Mouse (Mus musculus) left cerebral cortex, postnatal 36 days (tissue): ENCODE measurements around the gene Rai14. TPM values are rescaled to one million over a fixed set of nuclear protein-coding genes. Genes with fewer than 3 reads are reported as not detected.
"Not testable (repeated sequence)": the region's sequence is repeated elsewhere in the genome, so short reads cannot be mapped to it uniquely, and the experiment has no call there.

ENCODE experiments used
- DNase-seq, 2 experiments: peaks; one replicate each; pipeline ENCODE4 v3.0.0; 2021 to 2022; ENCODE audit warnings: low spot score in 2 of 2, mixed read lengths in 1 of 2
- intact Hi-C: fragments of 180-260 bp; cut with DNase I; formaldehyde crosslinking; loops from one replicate; pipeline ENCODE4 v1.15.1; 2025
- total RNA-seq, 2 experiments: library from RNA; stranded (reverse); gene quantifications; 2 replicates each; pipeline ENCODE4 v1.2.3; 2021

Rai14 gene
- total RNA-seq, 2 experiments from 2014 or later = 8.0 to 10.0 TPM

DNA sequence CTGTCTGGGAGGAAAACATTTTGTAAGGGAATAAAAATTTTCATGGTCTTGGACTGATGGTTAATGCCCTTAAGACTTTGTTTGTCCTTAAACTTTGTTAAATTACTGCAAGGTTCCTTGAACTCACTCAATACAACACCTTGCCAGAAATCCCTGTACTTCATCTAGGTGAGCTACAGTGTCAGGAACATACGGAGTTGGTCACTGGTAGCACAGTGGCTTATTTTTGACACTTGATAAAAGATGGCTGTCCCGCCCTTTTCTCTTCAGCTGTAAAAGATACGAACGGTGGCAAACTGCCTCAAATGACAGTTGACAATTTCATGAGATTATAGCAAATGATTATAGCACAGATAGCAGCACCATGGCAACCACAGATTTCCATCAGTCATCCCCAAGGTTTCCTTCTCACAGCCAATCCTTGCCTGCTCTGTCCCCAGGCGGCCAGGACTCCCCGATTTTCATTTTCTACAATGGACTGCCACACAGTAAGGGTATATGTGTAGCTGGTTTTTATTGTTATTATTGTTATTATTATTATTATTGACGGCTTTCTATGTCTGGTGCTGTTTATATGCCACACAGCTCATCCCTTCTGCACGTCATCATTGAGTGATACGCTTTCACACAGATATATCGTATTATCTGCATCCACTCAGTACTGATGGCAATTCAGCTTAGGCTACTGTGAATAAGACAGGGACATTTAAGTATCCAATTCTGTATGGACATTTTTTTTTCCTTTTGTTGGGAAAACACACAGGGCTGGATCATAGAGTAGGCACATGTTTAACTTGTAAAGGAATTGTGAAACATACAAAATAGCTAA is 129.9 kb downstream of the Rai14 start:
- no peak for DNase-seq
- intact Hi-C loops = no loop called here

DNA sequence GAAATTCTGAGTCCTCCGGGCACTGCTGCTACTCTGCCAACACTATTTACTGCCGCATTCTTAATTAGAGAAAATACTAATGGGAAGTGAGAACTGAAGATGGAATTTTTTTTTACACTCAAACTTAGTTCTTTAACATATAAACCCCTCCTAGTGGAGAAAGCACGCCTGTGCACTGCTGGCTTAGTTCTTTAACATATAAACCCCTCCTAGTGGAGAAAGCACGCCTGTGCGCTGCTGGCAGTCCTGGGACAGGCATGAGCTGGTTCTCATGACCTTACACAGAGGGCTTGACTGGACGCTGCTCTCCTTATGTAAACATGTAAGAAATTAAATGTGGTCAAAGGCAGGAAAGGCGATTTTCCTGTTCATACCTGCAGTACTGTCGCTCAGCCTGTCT is 131.0 kb downstream of the Rai14 start:
- intact Hi-C loops = no loop called here
- no peak for DNase-seq

DNA sequence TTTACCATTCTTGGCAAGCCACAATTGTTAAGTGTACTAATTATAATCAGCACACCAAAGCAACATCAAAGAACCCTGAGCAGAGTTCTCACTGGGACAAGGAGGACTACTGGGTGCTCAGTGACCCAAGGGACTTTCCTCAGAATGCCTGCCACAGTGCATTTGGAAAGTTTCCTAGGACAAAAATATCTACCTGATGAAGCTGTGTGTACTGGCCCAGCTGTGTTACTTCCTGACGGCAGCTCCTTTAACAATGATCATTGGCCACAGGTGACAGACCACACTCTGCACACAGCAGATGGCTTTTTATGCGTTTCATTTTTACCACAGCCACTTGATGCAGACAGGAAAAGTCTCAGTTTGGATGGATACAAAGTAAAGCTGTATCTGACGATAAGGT is 135.3 kb downstream of the Rai14 start:
- intact Hi-C loops = no loop called here

DNA sequence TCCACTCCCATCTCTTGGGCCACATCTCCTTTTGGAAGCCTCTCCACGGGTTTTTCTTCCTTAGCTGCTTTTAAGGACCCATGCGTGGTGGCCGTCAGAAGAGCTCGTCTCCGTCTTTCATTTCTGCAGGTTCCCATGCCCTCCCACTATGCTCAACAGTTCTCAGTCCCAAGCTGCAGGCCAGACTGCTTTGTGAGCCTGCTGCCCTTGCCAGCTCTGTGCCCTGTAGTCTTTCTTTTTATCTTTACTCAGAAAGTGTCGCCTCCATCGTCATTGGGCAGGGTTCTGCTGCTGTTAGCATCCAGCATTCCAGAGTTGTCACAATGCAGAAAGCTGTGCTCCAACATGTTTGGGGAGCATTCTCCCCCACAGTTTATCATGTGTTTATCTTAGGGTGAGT is 147.9 kb downstream of the Rai14 start:
- DNase-seq = no peak
- intact Hi-C loops = no loop called here

More for the DNA sequence above, 135.3 kb downstream of the Rai14 start:
- DNase-seq = no peak

DNA sequence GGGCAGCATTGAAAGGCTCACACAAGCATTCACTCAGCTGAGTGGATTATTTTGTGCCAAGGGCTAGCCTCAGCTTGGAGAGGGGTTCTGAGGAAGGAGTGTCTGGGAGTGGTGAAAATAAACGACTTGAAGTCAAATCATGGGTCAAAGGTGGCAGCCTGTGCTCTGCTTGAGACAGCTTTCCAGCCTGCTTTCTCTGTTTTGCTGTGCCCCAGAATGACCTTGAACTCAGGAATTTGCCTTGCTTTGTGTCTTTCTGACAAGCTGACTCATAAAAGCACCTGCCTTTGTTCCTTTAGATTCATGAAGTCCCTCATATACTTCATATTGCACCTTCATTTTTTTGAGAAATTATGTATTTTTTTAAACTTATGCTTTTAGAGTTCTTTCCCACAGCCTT is 150.2 kb downstream of the Rai14 start:
- intact Hi-C loops = no loop called here
- no peak for DNase-seq

DNA sequence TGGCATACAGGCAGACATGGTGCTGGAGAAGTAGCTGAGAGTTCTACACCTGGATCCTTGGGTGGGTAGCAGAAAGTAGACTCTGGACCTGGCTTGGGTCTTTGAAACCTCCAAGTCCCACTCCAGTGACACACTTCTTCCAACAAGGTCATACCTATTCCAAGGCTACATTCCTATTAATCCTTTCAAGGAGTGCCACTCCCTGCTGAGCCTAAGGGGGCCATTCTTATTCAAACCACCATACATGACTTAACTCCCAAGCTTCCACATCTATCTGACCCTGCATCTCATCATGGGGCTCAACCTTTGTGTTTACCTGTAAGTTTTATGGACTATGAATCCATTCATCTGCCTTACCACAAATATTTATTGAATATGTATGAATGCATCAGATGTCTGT is 152.1 kb downstream of the Rai14 start:
- intact Hi-C loops = no loop called here
- DNase-seq = no peak

DNA sequence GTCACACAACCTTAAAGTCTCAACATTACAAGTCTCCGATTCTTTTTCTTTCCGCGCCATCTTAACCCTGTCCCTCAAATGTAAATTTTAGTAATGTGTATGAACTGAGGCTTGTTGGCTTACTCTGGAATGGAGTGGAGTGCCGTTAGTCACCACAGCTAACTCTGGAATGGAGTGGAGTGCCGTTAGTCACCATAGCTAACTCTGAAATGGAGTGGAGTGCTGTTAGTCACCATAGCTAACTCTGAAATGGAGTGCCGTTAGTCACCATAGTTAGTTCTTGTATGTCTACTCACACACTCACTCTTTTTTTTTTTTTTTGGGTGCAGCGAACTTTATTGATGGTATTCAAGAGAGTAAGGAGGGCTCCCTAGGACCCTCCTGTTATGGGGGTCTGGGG is 154.4 kb downstream of the Rai14 start:
- intact Hi-C loops = no loop called here

DNA sequence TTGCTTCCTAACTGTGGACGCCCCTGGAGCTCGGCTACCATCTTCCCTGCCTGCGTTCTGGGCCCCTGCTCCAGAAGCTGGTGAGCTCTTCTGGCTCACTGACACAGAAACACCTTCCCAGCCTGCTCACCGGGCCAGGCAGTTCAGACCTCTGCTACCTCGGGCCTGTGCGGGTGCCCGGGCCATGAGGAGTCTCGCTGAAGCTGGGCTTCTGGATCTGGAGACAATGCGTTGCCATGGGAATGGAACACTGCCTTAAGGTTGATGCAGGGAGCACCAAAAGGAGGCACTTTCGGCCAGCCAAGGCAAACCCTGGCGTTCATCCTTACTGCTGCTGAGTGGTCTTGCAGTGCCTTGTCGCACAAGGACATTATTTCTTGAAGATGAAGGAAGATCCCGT is 156.0 kb downstream of the Rai14 start, which contains the start of gene Ttc23l:
TSS of gene Ttc23l (minus strand) at position 204 of the 400 bp plus-strand sequence.
- intact Hi-C loops = no loop called here
- no peak for DNase-seq

More for the DNA sequence above, 154.4 kb downstream of the Rai14 start:
- DNase-seq = no peak

DNA sequence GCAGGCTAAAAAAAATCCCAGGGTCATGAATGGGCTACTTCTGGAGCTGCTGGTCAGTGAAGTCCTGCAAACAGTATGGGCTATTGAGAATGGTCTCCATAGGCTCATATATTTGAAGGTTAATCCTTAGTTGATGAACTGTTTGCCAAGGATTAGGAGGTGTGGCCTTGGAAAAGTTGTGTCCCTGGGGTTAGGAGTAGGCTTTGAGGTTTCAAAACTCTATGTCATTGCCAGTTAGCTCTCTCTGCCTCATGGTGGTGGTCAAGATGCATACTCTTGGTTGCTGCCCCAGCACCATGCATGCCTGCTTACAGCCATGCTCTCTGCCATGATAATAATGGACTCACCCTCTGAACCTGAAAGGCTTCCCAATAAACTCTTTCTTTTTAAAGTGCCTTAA is 160.1 kb downstream of the Rai14 start:
- DNase-seq = no peak
- intact Hi-C loops = no loop called here

DNA sequence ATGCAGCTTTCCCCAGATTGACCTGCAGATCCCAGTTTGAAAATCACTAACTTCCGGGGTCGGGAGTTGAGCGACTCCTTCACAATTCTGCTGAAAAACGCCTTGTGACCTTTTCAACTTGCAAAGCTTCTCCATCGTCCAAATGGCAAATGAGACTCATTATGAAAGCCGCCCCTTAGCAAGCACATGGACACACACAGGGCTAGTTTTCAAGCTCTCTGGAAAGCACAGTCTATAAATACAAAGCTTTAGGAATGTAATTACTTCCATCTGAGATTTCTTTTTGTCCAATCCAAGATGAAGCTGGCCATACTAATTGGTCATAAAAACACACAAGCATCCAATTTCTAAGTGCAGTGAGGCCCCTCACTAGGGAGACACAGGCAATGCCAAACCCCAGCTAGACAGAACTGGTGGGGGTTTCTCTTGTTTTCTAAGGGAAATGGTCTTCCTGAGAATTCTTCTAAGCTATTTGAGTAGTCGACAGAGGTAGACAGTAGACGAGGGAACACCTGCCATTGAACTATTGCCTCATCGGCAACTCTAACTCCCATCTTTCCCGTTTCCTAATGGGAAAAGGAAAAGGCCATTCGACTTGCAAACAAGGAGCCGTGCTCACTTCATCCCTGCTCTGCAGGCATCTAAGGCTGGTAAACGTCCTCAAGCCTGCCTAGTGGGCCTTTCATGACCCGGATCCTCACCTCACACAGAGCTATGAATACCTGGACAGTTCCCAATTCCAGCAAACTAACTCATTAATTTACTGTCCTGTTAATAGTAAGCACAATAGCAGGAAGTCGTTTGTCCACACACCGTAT is 173.9 kb downstream of the Rai14 start:
- no peak for DNase-seq
- intact Hi-C loops = no loop called here

DNA sequence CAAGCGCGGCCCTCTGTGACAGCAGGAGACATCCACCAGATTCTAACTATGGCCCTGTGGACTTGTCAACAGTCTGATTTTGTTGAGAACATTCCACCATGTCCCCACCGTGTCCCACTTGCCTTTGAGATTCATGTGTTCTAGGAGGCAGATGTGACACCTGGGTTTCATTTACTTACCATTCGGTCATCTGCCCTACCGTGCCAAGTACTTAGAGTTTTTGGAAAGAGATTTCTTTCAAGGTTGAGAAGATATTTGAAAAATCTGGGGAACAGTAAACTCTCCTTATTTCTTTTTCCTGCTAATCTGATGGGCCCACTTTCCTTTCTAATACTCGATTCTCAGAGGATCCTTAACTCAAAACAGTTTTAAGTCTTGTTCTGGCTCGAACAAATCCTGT is 178.5 kb downstream of the Rai14 start:
- intact Hi-C loops = no loop called here
- DNase-seq = no peak

DNA sequence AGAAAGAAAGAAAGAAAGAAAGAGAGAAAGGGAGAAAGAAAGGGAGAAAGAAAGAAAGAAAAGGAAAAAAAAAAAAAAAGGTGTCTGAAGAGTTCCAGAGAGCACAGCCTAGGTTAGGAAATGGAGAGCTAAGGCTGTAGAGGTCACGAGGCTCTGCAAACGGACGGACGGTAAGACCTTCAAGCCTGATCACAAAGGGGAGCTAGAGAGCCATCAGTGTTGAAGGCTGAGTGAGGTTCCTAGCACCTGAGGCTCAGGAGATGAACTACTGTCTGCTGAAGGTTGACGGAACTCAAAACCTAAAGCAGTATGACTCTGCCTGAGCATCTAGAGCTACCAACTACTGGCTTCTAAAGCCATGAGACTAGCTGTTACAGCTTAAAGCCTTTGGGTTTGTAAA is 179.8 kb downstream of the Rai14 start:
- intact Hi-C loops = no loop called here
- no peak for DNase-seq

DNA sequence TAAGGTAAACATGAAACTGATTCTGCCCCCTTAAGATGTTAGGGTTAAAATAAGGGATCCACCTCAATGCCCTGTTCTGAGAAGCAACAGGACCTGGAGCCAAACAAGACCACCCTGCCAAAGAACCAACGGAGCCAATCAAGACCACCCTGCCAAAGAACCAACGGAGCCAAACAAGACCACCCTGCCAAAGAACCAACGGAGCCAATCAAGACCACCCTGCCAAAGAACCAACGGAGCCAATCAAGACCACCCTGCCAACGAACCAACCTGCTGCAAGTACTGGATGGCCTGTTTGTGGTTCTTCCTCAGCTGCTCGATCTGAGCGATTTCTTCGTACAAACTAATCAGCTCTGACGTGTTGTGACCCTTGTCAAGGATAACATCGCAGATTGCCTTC is 181.1 kb downstream of the Rai14 start:
- intact Hi-C loops, DNase-seq: not testable (repeated sequence)

DNA sequence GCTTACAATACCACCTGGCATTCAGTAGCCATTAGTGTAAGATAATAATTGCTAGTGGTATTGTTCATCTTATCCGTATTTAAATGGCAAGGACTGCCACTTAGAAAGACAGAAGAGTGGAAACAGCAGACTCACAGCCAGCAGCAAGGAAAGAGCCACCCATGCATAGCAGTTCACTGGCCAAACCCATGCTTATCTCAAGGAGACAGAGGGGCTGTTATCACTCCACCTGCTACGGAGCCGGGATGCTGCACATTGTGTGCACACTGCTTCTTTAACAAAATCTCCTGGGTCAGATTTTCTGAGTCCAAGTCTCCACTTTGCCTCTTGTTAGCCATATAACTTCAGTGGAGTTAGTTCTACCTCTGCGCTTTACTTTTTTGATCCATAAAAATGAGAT is 183.1 kb downstream of the Rai14 start:
- no peak for DNase-seq
- intact Hi-C loops = no loop called here

DNA sequence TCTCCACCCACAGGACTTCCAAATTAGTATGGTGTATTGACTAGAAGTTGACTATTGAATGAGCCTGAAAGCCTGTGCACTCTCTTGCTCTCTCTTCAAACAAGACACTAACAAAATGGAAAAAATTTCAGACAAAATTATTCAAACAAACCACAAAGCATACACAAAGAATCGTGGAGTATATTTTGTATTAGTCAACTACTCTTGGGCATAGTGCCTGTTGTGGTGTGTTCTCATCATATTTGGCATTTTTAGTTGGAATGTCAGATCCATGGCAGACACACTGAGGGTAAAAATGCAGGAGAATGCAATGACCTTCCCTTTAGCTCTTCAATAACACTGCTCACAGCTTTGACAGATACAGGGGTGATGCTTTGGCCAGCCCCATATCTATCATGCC is 188.5 kb downstream of the Rai14 start:
- intact Hi-C loops = no loop called here
- DNase-seq = no peak

Other genes starting within 250 kb of the Rai14 start
- gene Dnajc21, start 244.1 kb downstream of the Rai14 start, total RNA-seq = 10 to 100 TPM; 24.1 to 27.1 TPM
- gene Brix1, start 228.7 kb downstream of the Rai14 start, total RNA-seq = 10 to 100 TPM; 19.2 to 22.1 TPM
- 10 to 100 TPM; 13.6 to 18.7 TPM for gene Rad1, start 228.6 kb downstream of the Rai14 start, total RNA-seq
- gene Ttc23l, start 156.0 kb downstream of the Rai14 start, total RNA-seq = not detected
- gene C1qtnf3, start 237.7 kb upstream of the Rai14 start, total RNA-seq = not detected